Mouse (Mus musculus): Measurements from ENCODE around the gene Olfr1477.
"Not testable (repeated sequence)": the region's sequence is repeated elsewhere in the genome, so short reads cannot be mapped to it uniquely, and the experiment has no call there.

Olfr1477 gene

DNA sequence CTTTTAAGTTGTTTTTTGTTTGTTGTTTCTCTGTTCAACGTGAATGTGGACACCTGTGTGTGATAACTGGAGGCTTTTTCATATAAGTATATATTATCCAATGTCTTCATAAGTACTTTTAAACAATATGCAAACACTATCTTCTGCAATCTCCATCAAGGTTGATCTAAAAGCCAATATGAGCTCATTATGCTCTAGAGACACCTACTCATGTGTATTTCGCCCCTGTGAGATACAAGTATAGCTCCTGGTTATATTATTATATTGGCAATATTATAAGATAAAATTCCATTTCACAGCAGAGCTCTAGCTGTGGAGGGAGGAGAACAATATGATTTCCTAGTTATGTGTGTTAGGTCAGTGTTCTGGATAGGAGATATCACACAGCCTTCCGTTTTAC, at the start of gene Olfr1477:
TSS of gene Olfr1477 (plus strand) at position 301 of the 400 bp plus-strand sequence.
- ChIA-PET POLR2A (interaction anchor here in 1 of 4 experiments (0.6 kb wide), 1 partner anchor 14 kb away, joined by 3 read pairs; no protein-coding TSS in a partner anchor), CTCF (no interaction called here)

GRCm38 (mm10) chr19:13455986-13456385, 44.4 kb upstream of the Olfr1477 start, which contains the start of gene Olfr1472:
Olfr1472 (minus strand) TSS chr19:13456086.
- ChIA-PET POLR2A (no interaction called here), CTCF (no interaction called here)

- CTCF ChIA-PET, POLR2A ChIA-PET: not testable (repeated sequence)
Observed at GRCm38 (mm10) chr19:13469265-13469664, 31.1 kb upstream of the Olfr1477 start, which contains the start of gene Olfr1474. Olfr1474 (plus strand) TSS chr19:13469565.

GRCm38 (mm10) chr19:13480096-13480495, 20.2 kb upstream of the Olfr1477 start, which contains the start of gene Olfr1475:
Olfr1475 (minus strand) TSS chr19:13480196.
- CTCF ChIA-PET: no interaction called here
- POLR2A ChIA-PET: no interaction called here

DNA sequence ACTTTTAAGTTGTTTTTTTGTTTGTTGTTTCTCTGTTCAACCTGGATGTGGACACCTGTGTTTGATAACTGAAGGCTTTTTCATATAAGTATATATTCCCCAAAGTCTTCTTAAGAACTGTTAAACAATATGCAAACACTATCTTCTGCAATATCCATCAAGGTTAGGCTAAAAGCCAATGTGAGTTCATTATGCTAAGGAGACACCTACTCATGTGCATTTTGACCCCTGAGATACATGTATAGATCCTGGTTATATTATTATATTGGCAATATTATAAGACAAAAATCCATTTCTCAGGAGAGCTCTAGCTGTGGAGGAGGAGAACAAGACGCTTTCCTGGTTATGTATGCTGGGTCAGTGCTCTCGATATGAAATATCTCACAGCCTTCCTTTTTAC, 27.3 kb downstream of the Olfr1477 start, which contains the start of gene Olfr1480:
TSS of gene Olfr1480 (plus strand) at position 301 of the 400 bp plus-strand sequence.
- CTCF ChIA-PET: no interaction called here

More for the DNA sequence above, 27.3 kb downstream of the Olfr1477 start, which contains the start of gene Olfr1480:
- POLR2A ChIA-PET: no interaction called here

Measured in embryonic stem cell, embryonic (primary cell).